Mouse (Mus musculus) lung, adult 10 weeks (tissue): ENCODE results near the gene St6galnac4. TPM values are rescaled to one million over a fixed set of nuclear protein-coding genes. Genes with fewer than 3 reads are reported as not detected.

Experiments
- polyA plus RNA-seq: library from polyadenylated mRNA; stranded (reverse); fragments of 350-450 nt; fragmentation: Illumina TruSeq; extraction: RNeasy Lipid Tissue Mini Kit (QIAGEN cat#74804); gene quantifications from one replicate; pipeline ENCODE4 v1.2.3, GENCODE M21; 2014; ENCODE audit warnings: low read depth, low replicate concordance; ENCODE audit not compliant: insufficient read depth

The St6galnac4 gene
- 13.3 TPM for polyA plus RNA-seq

DNA sequence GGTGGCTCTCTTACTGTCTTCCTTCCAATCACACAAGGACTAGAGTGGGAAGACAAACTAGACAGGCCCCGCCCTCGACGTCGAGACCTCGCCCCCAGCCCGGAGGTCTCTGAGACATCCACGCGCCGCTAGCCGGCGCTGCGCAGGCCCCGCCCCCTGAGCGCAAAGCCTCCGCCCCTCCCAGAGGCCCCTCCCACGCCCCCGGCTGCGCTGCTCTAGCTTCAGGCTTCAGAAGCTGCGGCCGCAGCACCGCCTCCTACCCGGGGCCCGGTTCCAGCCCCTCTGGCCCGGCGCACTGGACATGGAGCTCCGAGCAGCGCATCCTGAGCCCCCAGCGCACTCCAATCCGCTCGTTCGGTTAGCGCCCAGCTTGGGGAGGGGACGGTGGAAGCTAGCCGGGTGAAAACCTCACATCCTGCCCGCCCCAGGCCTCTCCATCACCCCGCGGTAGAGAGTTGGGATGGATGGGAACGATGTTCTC lies at the start of gene St6galnac4:
St6galnac4 (plus strand) TSS at position 225 of the 481 bp plus-strand sequence.

DNA sequence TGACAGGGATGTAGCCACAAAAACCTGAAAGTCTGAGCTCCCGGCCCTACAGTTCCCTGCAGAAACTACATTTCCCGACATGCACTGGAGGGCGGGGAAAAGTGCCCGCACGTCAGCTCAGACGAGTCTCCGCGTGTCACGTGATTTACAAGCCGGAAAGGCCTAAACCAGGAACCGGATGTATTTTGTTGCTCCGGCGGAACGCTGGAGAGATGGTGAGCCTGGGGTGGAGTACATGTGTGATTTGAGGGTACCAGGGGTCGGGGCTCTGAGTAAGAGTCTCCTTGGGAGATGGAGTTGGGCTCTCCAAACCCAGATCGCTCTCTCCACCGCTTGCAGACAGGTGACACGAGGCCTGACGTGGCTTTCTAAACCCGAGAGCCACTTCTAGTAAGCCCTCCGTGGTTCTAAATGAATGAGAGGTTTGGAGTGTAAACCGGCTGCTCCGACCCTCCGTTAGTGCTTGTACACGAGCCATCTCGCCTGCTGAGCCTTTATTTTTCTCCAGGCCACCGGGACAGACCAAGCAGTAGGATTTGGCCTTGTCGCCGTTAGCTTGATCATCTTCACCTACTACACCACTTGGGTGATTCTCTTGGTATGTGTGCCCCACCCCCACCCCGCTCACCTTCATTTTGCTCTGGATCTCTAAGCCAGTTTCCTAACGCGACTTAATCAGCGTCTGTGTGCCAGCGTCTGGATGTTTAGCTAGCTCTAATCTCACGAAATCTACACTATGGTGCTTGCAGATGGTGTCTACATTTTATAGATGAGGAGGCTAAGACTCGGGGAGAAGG lies 16.0 kb upstream of the St6galnac4 start, which contains the start of gene Dpm2:
Dpm2 (plus strand) TSS at position 161 of the 797 bp plus-strand sequence.

DNA sequence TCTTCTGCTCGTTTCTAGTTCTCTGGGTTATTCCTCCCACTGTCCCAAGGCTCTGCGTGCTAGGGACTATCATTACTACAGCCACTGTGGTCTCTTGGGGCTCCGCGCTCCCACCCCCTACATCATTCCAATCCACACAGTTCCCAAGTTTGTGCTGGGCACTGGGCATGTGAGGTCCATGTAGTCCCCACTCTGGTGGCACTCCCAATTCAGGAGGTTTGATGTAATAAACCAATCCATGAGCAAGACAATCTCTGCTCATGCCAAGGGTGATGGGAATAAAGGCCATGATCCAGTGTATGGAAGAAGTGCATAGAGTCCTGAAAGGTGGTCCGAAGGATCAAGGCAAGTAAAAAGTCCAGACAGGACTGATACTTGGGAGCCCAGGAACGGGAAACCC lies 12.4 kb upstream of the St6galnac4 start, which contains the start of gene Pip5kl1:
Pip5kl1 (plus strand) TSS at position 301 of the 400 bp plus-strand sequence.

DNA sequence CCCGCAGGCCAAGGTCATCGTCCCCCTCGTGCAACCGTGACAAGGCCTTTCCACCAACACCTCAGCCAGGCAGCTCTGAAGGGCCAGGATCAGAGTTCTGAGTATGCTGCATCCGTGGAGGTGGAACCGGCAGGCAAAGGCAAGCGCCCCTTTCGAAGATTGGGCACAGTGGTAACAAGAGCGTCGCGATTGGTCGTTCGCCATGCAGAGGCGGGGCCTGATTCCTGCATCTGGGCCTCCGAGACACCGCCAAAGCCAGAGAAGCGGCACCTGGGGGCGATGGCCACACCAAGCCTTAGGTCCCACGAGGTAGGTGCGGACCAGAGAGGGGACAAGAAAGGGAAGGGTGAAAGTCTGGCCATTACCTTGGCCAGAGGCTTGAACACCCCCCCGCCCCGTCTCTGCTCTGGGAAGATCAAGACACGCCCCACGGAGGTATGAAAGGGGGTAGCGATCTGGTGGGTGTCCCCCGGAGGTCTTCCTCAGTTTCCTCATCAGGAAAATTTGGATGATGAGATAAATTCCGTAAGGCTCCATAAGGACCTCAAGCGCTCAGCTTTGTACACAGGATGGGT lies 11.2 kb upstream of the St6galnac4 start, which contains the start of gene 9430097D07Rik:
9430097D07Rik (minus strand) TSS at position 99 of the 575 bp plus-strand sequence.

DNA sequence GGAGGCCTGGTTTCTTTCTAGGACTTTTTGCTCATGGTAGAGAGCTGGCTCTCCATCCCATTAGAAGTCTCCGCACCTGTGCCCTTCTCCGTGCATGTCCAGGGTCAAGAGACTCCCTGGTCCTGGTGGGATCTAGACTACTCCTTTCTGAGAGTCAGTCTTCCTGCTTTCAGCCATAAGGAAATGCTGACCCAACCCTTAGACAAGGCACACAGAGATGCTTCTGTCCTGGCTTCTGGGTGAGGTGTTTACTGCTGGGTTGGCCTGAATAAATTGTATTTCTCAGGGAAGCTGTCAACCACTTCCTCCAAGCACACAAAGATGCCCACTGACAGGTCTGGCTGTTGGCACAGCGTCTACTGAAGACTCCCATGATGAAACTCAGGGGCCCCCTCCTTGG lies 12.5 kb downstream of the St6galnac4 start, which contains the start of gene St6galnac6:
St6galnac6 (plus strand) TSS at position 301 of the 400 bp plus-strand sequence.

DNA sequence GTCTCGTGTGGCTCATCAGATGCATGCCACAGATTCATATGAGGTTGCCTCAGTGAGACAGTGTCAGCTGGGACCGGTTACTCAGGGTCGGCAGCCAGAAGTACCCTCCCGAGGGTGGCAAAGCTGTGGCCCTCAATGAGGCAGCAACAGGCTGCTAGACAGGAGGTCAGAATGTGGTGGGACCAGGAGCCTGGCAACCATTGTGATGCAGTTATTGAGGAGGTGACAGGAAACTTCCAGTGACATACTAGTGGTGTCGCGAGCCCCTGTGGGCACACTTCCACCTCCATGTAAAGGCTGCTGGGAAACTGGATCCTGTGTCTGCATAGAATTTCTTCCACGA lies 34.6 kb downstream of the St6galnac4 start, which contains the start of gene Ak1:
Ak1 (plus strand) TSS at position 242 of the 343 bp plus-strand sequence.

DNA sequence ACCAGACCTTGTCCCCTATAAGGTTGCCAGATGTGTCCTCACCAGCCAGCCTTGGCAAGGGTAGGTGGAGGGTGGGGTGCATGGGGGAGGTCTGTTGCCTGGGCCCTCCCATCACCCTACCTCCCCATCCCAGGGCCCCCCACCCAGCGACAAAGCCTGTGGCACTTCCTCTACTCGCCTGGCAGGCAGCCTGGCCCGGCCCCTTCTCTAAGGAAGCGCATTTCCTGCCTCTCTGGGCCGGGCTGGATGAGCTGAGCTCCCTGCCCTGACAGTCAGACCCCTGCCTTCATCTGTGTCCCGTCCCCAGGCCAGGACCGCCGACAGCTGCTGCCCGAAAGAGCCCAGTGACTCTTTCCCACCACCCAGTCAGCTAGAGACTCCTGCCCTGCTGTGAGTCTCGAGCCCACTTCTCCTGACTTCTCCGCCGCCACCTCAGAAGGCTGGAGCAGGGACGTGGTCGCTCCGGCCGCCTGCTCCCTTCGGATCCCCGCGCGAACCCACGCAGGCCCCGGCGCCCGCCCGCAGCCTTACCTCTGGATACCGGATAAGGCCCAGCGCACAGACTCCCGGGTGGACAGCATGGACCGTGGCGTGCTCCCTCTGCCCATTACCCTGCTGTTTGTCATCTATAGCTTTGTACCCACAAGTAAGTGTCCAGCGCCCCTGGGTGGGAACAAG lies 59.6 kb downstream of the St6galnac4 start, which contains the start of gene Eng:
Eng (plus strand) TSS at position 217 of the 678 bp plus-strand sequence.

Other genes starting within 250 kb of the St6galnac4 start
- gene Ciz1, start 234.8 kb upstream of the St6galnac4 start, polyA plus RNA-seq = 21.7 TPM
- gene Dnm1, start 233.8 kb upstream of the St6galnac4 start, polyA plus RNA-seq = 7.7 TPM
- gene 1110008P14Rik, start 205.2 kb upstream of the St6galnac4 start, polyA plus RNA-seq = 71.0 TPM
- 253 TPM for gene Lcn2, start 198.8 kb upstream of the St6galnac4 start, polyA plus RNA-seq
- gene Ptges2, start 191.2 kb upstream of the St6galnac4 start, polyA plus RNA-seq = 17.7 TPM
- 1.9 TPM for gene Naif1, start 136.6 kb upstream of the St6galnac4 start, polyA plus RNA-seq
- 16.3 TPM for gene Slc25a25, start 135.7 kb upstream of the St6galnac4 start, polyA plus RNA-seq
- gene Fam102a, start 51.8 kb upstream of the St6galnac4 start, polyA plus RNA-seq = 10.6 TPM
- gene Dpm2, start 16.2 kb upstream of the St6galnac4 start, polyA plus RNA-seq = 67.1 TPM
- not detected for gene Pip5kl1, start 12.3 kb upstream of the St6galnac4 start, polyA plus RNA-seq
- not detected for gene 9430097D07Rik, start 11.4 kb upstream of the St6galnac4 start, polyA plus RNA-seq
- 21.6 TPM for gene St6galnac6, start 12.6 kb downstream of the St6galnac4 start, polyA plus RNA-seq
- gene Ak1, start 34.7 kb downstream of the St6galnac4 start, polyA plus RNA-seq = 24.5 TPM
- gene Eng, start 59.5 kb downstream of the St6galnac4 start, polyA plus RNA-seq = 182 TPM
- 11.3 TPM for gene Fpgs, start 117.0 kb downstream of the St6galnac4 start, polyA plus RNA-seq
- gene Cdk9, start 126.0 kb downstream of the St6galnac4 start, polyA plus RNA-seq = 69.8 TPM
- gene Sh2d3c, start 134.0 kb downstream of the St6galnac4 start, polyA plus RNA-seq = 34.4 TPM
- 0.50 TPM for gene 6330409D20Rik, start 153.9 kb downstream of the St6galnac4 start, polyA plus RNA-seq
- gene Tor2a, start 170.1 kb downstream of the St6galnac4 start, polyA plus RNA-seq = 28.0 TPM
- 3.9 TPM for gene Ttc16, start 188.5 kb downstream of the St6galnac4 start, polyA plus RNA-seq
- gene Ptrh1, start 188.7 kb downstream of the St6galnac4 start, polyA plus RNA-seq = 4.9 TPM
- 3.9 TPM for gene Cfap157, start 197.3 kb downstream of the St6galnac4 start, polyA plus RNA-seq